ENCODE assay signal across 9 mouse cellular contexts in genomic region chr14:48207119-48207518, GRCm38 (mm10).
DNase-seq lines count a peak whose midpoint lies in the region; ATAC-seq and TF ChIP-seq lines count a peak whose summit lies in the region.
"Had no signal": no experiment of that assay in that cellular context is flagged by ENCODE, and none has a peak within 500 bp of the region (broad histone marks: within the 10 kb centered on the region; RNA-seq: fewer than 3 reads in every experiment).

No protein-coding gene starts in this region.

- peaks cover 23% of the 10 kb centered on the region for H3K4me1 ChIP-seq in kidney, adult 2 months (ENCODE audit: control insufficient read depth, insufficient read depth, low read length)
- 0 out of 2 replicates have a peak, but pooled peaks cover 2% of the 10 kb centered on the region for H3K4me1 ChIP-seq in intestine, postnatal 0 days (replicated peaks; ENCODE audit: control insufficient read depth, insufficient read depth, low read length)
- H3K4me1 ChIP-seq in stomach, postnatal 0 days (replicated peaks; ENCODE audit: control insufficient read depth, insufficient read depth), result no peaks in the 10 kb centered on the region

- no peak overlapping the region for H3K27ac ChIP-seq in kidney, adult 2 months (ENCODE audit: insufficient read depth, low read depth, low read length)
- no peak overlapping the region for H3K27ac ChIP-seq in intestine, postnatal 0 days (ENCODE audit: low read depth, low read length)
- no peak overlapping the region for H3K27ac ChIP-seq in stomach, postnatal 0 days (replicated peaks)
- H3K27ac ChIP-seq: liver, embryonic 15.5 days had no signal

- peak; percentile 84 for ATAC-seq in intestine, postnatal 0 days
- ATAC-seq in stomach, postnatal 0 days (ENCODE audit: low FRiP score, low TSS enrichment), result peak; percentile 50; the same call in 1 of the 2 replicates

- H3K4me2 ChIP-seq in intestine, postnatal 0 days (replicated peaks; ENCODE audit: low read depth), result peak overlapping the region; percentile 49
- peak overlapping the region; percentile 31 for H3K4me2 ChIP-seq in stomach, postnatal 0 days (replicated peaks; ENCODE audit: low read depth)
- H3K4me2 ChIP-seq: liver, embryonic 15.5 days had no signal

- H3K36me3 ChIP-seq in kidney, adult 2 months (ENCODE audit: control insufficient read depth, insufficient read depth, low read length), result no peaks in the 10 kb centered on the region
- no peaks in the 10 kb centered on the region for H3K36me3 ChIP-seq in intestine, postnatal 0 days (ENCODE audit: control insufficient read depth, insufficient read depth)
- H3K36me3 ChIP-seq in stomach, postnatal 0 days (ENCODE audit: control insufficient read depth, insufficient read depth, low read length), result no peaks in the 10 kb centered on the region
- H3K36me3 ChIP-seq: liver, embryonic 15.5 days had no signal

- WGBS in kidney, adult 2 months, result 57% methylated on average over 15 of the region's 15 CpGs
- 9% methylated on average over 15 of the region's 15 CpGs for WGBS in intestine, postnatal 0 days
- 18% methylated on average over 15 of the region's 15 CpGs for WGBS in stomach, postnatal 0 days

- no peaks in the 10 kb centered on the region for H3K9me3 ChIP-seq in intestine, postnatal 0 days (ENCODE audit: control insufficient read depth)
- no peaks in the 10 kb centered on the region for H3K9me3 ChIP-seq in stomach, postnatal 0 days (ENCODE audit: control insufficient read depth, low read length)
- H3K9me3 ChIP-seq: liver, embryonic 15.5 days had no signal

- no peak overlapping the region for H3K9ac ChIP-seq in intestine, postnatal 0 days (ENCODE audit: low read depth, low read length)
- H3K9ac ChIP-seq in stomach, postnatal 0 days (ENCODE audit: low read length), result no peak overlapping the region
- H3K9ac ChIP-seq: liver, embryonic 15.5 days had no signal

- no peak overlapping the region for H3K4me3 ChIP-seq in kidney, adult 2 months (ENCODE audit: insufficient read depth, low read depth, low read length)
- H3K4me3 ChIP-seq in intestine, postnatal 0 days (ENCODE audit: low read depth, low read length), result no peak overlapping the region
- no peak overlapping the region for H3K4me3 ChIP-seq in stomach, postnatal 0 days (ENCODE audit: low read depth, low read length)
- H3K4me3 ChIP-seq: liver, embryonic 15.5 days had no signal

- no peak for TF ChIP-seq POLR2A in kidney, adult 2 months (IDR thresholded peaks at IDR 0.05; ENCODE audit: low read depth, low read length)

- DNase-seq in kidney, adult 2 months, result peak; percentile 40
- DNase-seq in kidney, adult 9 months, result no peak
- DNase-seq in heart, adult 11 months, result peak; percentile 96
- peak; percentile 22 for DNase-seq in lung, postnatal 25 days (ENCODE audit: low spot score)
- DNase-seq in stomach, postnatal 0 days (ENCODE audit: low spot score), result no peak
- no peak for DNase-seq in yolk sac, embryonic 10.5 days (ENCODE audit: low spot score)
- DNase-seq in ovary, postnatal 14 days (ENCODE audit: low spot score), result no peak

- no peaks in the 10 kb centered on the region for H3K27me3 ChIP-seq in kidney, adult 2 months (replicated peaks; ENCODE audit: control insufficient read depth, insufficient read depth, low read length)
- no peaks in the 10 kb centered on the region for H3K27me3 ChIP-seq in intestine, postnatal 0 days (replicated peaks; ENCODE audit: control insufficient read depth, insufficient read depth, low read length)
- H3K27me3 ChIP-seq in stomach, postnatal 0 days (ENCODE audit: control insufficient read depth, insufficient read depth, low read length), result no peaks in the 10 kb centered on the region
- H3K27me3 ChIP-seq: liver, embryonic 15.5 days had no signal

- no peak for TF ChIP-seq EP300 in stomach, postnatal 0 days (optimal IDR thresholded peaks at IDR 0.05)

- no peak for TF ChIP-seq CTCF in kidney, adult 2 months (conservative IDR thresholded peaks at IDR 0.05; ENCODE audit: insufficient read depth, insufficient read length, low read depth, low read length)
- TF ChIP-seq CTCF in intestine, postnatal 0 days (IDR thresholded peaks at IDR 0.05; ENCODE audit: low read depth), result no peak
- TF ChIP-seq CTCF in stomach, postnatal 0 days (IDR thresholded peaks at IDR 0.05; ENCODE audit: low read depth), result no peak

Comparison
In these comparisons a context has a peak if more than half of its experiments do, and no peak if none do; other contexts are left out.
1. DNase-seq: peak in kidney, adult 2 months (single experiment), heart, adult 11 months (single experiment) and lung, postnatal 25 days (single experiment); none in kidney, adult 9 months (single experiment), stomach, postnatal 0 days (single experiment), yolk sac, embryonic 10.5 days (single experiment) and ovary, postnatal 14 days (single experiment).